Mouse (Mus musculus) midbrain, postnatal 0 days (tissue): ENCODE measurements around the gene Vpreb3. TPM values are rescaled to one million over a fixed set of nuclear protein-coding genes. Genes with fewer than 3 reads are reported as not detected.

Source experiments
- ATAC-seq: fragments of 200-750 bp; cut with Nextera tagmentation; 2 replicates; pipeline ENCODE4 v1.8.0; 2017; ENCODE audit warnings: moderate number of reproducible peaks, mild to moderate bottlenecking, moderate TSS enrichment, moderate library complexity; ENCODE audit not compliant: low FRiP score
- DNase-seq: peaks from one replicate; pipeline ENCODE4 v3.0.0-alpha.2; 2015; ENCODE audit warnings: low spot score
- H3K27ac ChIP-seq: fragments of 300-500 bp; sonication (generic); 2 replicates; pipeline ENCODE4 v1.5.1; 2014; ENCODE audit warnings: low read depth, mild to moderate bottlenecking, low read length, mixed read lengths
- H3K27me3 ChIP-seq: fragments of 300-500 bp; sonication (generic); 2 replicates; pipeline ENCODE4 v1.6.1; 2014; ENCODE audit warnings: low read length, control low read depth, mixed read lengths; ENCODE audit not compliant: insufficient read depth
- H3K36me3 ChIP-seq: fragments of 300-500 bp; sonication (generic); 2 replicates; pipeline ENCODE4 v1.6.1; 2014; ENCODE audit warnings: low read length, control low read depth, mixed read lengths; ENCODE audit not compliant: insufficient read depth
- H3K4me1 ChIP-seq: fragments of 300-500 bp; sonication (generic); 2 replicates; pipeline ENCODE4 v1.6.1; 2014; ENCODE audit warnings: mild to moderate bottlenecking, control low read depth, antibody characterized with exemption, low read length, mixed read lengths; ENCODE audit not compliant: insufficient read depth
- H3K4me2 ChIP-seq: fragments of 300-500 bp; sonication (generic); 2 replicates; pipeline ENCODE4 v1.6.1; 2014; ENCODE audit warnings: low read depth, mild to moderate bottlenecking, low read length, mixed read lengths; ENCODE audit not compliant: poor library complexity, severe bottlenecking
- H3K4me3 ChIP-seq: fragments of 300-500 bp; sonication (generic); 2 replicates; pipeline ENCODE4 v1.5.1; 2014; ENCODE audit warnings: low read depth, mild to moderate bottlenecking, low read length, moderate library complexity
- H3K9ac ChIP-seq: fragments of 300-500 bp; sonication (generic); replicated peaks from 2 replicates; pipeline ENCODE4 v1.6.1; 2014; ENCODE audit warnings: mild to moderate bottlenecking, low read length, moderate library complexity, mixed read lengths; ENCODE audit not compliant: poor library complexity, severe bottlenecking
- H3K9me3 ChIP-seq: fragments of 300-500 bp; sonication (generic); 2 replicates; pipeline ENCODE4 v1.6.1; 2016; ENCODE audit warnings: low read length, control low read depth
- CTCF ChIP-seq: IDR thresholded peaks from 2 replicates; pipeline ENCODE4 v1.5.1; 2016; ENCODE audit warnings: antibody characterized with exemption, mild to moderate bottlenecking
- WGBS: fragments of 180-500 bp; shearing (Covaris S2); extraction: QIAGEN DNeasy Blood & Tissue Kit; methylation state at CpG from one replicate; pipeline ENCODE4 v1.1.7; 2014; 5-methylcytosine and 5-hydroxymethylcytosine counted together
- polyA plus RNA-seq: library from polyadenylated mRNA; unstranded; fragments of >200 nt; fragmentation: Nextera tagmentation; extraction: Ambion mirVana; gene quantifications from 2 replicates; pipeline ENCODE4 v1.2.1, GENCODE M21; 2015
- total RNA-seq: library from RNA; depleted of rRNA; stranded (reverse); fragments of >200 nt; gene quantifications from 2 replicates; pipeline ENCODE4 v1.2.3, GENCODE M21; 2014

Gene Vpreb3
- total and polyA plus RNA-seq, 2 experiments from 2014 or later = 0.72 TPM; not detected in 1

- peaks cover 4% of the 10 kb centered on the region; the same call in 1 of the 2 replicates for H3K4me1 ChIP-seq
These were observed 18.5 kb upstream of the Vpreb3 start for GRCm38 (mm10) chr10:75924324-75924723.

GRCm38 (mm10) chr10:75926396-75926795, 16.5 kb upstream of the Vpreb3 start:
- H3K4me1 ChIP-seq = peaks cover 4% of the 10 kb centered on the region; the same call in 1 of the 2 replicates
- H3K4me2 ChIP-seq = no peak overlapping the region
- no peak for TF ChIP-seq CTCF

More at GRCm38 (mm10) chr10:75924324-75924723, 18.5 kb upstream of the Vpreb3 start:
- Histone ChIP-seq H3K9ac (no peak overlapping the region), H3K4me2 (no peak overlapping the region), H3K27ac (no peak overlapping the region), H3K36me3 (peaks cover 6% of the 10 kb centered on the region; the same call in 1 of the 2 replicates), H3K9me3 (no peaks in the 10 kb centered on the region), H3K27me3 (no peaks in the 10 kb centered on the region), H3K4me3 (no peak overlapping the region)
- TF ChIP-seq CTCF = peak; percentile 23
- DNase-seq (no peak), ATAC-seq (no peak)
- WGBS = 68% methylated on average over 2 of the region's 2 CpGs

DNA sequence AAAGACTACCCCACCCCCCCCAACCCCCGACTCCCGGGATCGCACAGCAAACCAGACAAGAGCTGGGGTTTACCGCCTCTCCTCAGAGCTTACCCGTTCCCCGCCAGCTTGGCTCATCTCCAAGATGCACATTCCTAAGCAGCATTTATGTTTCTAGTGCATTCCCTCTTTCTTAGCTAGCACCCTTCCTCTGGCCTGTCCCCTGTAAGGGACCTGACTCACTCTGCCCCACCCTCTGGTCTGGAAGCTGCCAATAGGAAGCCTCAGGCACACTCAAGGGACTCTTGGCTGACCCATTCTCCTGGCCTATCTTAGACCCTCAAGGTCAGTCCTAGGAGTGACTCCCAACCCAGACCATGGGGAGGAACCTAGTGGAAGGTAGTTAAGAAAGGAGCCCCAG, 12.6 kb upstream of the Vpreb3 start:
- Histone ChIP-seq H3K4me3 (no peak overlapping the region), H3K27me3 (no peaks in the 10 kb centered on the region), H3K36me3 (peaks cover 6% of the 10 kb centered on the region; the same call in 1 of the 2 replicates), H3K9me3 (no peaks in the 10 kb centered on the region), H3K4me1 (no peaks in the 10 kb centered on the region), H3K27ac (no peak overlapping the region), H3K9ac (no peak overlapping the region), H3K4me2 (no peak overlapping the region)
- no peak for DNase-seq
- 26% methylated on average over 6 of the region's 6 CpGs for WGBS
- ATAC-seq = no peak
- no peak for TF ChIP-seq CTCF

More at GRCm38 (mm10) chr10:75926396-75926795, 16.5 kb upstream of the Vpreb3 start:
- H3K36me3 ChIP-seq = peaks cover 6% of the 10 kb centered on the region; the same call in 1 of the 2 replicates
- DNase-seq = no peak
- no peak for ATAC-seq
- H3K27me3 ChIP-seq = no peaks in the 10 kb centered on the region
- WGBS = 79% methylated on average over 13 of the region's 13 CpGs
- no peak overlapping the region for H3K4me3 ChIP-seq
- no peaks in the 10 kb centered on the region for H3K9me3 ChIP-seq
- H3K9ac ChIP-seq = no peak overlapping the region
- H3K27ac ChIP-seq = no peak overlapping the region

GRCm38 (mm10) chr10:75931311-75931710, 11.5 kb upstream of the Vpreb3 start:
- peaks cover 2% of the 10 kb centered on the region; the same call in 1 of the 2 replicates for H3K36me3 ChIP-seq
- no peaks in the 10 kb centered on the region for H3K4me1 ChIP-seq
- WGBS = 23% methylated on average over 7 of the region's 7 CpGs
- H3K27ac ChIP-seq = no peak overlapping the region
- H3K9me3 ChIP-seq = no peaks in the 10 kb centered on the region
- peak overlapping the region; percentile 39; the same call in 1 of the 2 replicates for H3K4me3 ChIP-seq
- DNase-seq (no peak), ATAC-seq (no peak)
- H3K9ac ChIP-seq = peak overlapping the region; percentile 61; the same call in 1 of the 2 replicates
- H3K4me2 ChIP-seq = peak overlapping the region; percentile 85
- H3K27me3 ChIP-seq = no peaks in the 10 kb centered on the region
- no peak for TF ChIP-seq CTCF

DNA sequence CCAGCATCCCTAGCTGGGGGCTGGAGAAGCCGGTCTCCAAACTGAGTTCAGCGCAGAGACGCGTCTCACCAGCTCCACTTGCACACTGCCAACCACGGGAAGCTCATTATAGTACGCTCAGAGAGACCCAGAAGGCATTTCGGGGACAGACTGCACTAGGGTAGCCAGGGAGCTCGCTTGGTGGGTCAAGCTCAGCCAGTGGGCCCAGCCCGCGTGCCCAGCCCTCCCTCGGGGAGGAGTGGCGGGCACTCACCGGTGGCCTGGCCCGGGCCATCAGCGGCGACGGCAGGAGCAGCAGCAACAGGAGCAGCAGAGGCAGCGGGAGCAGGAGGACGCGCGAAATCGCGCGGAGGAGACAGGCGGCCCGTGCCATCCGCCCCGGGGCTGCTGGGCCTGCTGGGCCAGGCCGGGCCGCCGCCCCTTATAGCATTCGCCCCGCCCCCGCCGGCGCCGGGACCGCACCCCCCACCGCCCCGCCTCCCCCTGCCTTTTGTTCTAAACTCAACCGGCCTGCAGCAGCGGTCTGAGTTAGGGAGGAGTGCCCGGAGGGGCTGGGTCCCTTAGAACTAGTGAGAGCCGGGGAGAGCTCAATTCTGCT, 10.7 kb upstream of the Vpreb3 start:
- H3K4me3 ChIP-seq = peak overlapping the region; percentile 39
- H3K36me3 ChIP-seq = no peaks in the 10 kb centered on the region
- H3K4me2 ChIP-seq = peak overlapping the region; percentile 85
- TF ChIP-seq CTCF = no peak
- H3K27me3 ChIP-seq = no peaks in the 10 kb centered on the region
- WGBS = under 1% methylated on average over 40 of the region's 44 CpGs
- DNase-seq = peak; percentile 30
- H3K9ac ChIP-seq = peak overlapping the region; percentile 61
- H3K9me3 ChIP-seq = no peaks in the 10 kb centered on the region
- H3K4me1 ChIP-seq = no peaks in the 10 kb centered on the region
- H3K27ac ChIP-seq = no peak overlapping the region
- ATAC-seq = peak; percentile 21; the same call in 1 of the 2 replicates

DNA sequence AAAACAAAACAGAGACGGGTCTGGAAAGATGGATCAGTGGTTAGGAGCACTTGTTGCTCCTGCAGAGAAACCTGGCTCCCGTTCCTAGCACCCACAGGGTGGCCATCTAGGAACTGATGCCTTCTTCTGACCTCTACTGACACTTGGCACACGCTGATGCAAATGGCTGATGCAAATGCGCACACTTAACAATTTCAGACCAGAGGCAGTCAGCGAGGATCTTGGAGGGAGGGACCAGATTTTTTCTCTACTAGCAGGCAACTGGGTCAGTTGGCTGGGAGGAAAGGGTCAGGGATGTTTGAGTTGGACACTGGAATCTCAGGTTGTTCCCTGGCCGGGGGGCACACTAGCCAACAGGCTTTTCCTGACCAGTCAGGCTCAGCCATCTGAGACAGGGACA, 10.0 kb upstream of the Vpreb3 start, which contains the start of gene Chchd10:
Gene Chchd10, plus strand, starts transcription at position 240 of the 400 bp plus-strand sequence.
- 37% methylated on average over 6 of the region's 6 CpGs for WGBS
- no peak within 1 kb of the TSS for H3K27ac ChIP-seq

More for the DNA sequence above, 10.0 kb upstream of the Vpreb3 start, which contains the start of gene Chchd10:
- Histone ChIP-seq H3K9ac (peak within 1 kb of the TSS; percentile 61), H3K4me2 (peak within 1 kb of the TSS; percentile 85), H3K27me3 (no peaks in the 10 kb centered on the region), H3K36me3 (no peaks in the 10 kb centered on the region), H3K9me3 (no peaks in the 10 kb centered on the region), H3K4me3 (peak within 1 kb of the TSS; percentile 39), H3K4me1 (no peaks in the 10 kb centered on the region)
- ATAC-seq = no peak
- no peak for DNase-seq
- no peak for TF ChIP-seq CTCF
